Mouse (Mus musculus): ENCODE data around the gene Alk. TPM values are rescaled to one million over a fixed set of nuclear protein-coding genes. Genes with fewer than 3 reads are reported as not detected.

Alk gene
- polyA plus RNA-seq, 1 experiment = not detected

DNA sequence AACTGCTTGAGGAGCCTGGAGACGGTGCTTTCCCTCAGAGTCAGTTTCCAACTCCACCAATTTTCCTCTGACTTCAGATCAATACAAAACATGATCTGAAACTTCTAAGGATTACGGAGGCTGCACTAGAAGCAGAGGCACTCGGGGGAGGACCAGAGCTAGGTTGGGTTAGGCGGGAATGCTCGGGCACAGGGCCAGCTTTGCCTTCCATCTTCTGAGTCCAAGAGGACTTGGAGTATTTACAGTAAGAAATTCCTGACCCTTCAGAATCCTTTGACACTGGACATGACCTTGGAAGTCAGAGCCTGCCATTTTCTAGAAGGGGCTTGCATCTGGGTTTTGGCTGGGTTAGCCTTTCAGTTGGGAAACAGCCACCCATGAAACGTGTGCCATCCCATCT lies 536.3 kb downstream of the Alk start:
- no peaks in the 10 kb centered on the region; the same call in 1 of the 2 replicates for H3K27me3 ChIP-seq (ENCODE audit: control insufficient read depth, insufficient read depth, low read length, poor library complexity, severe bottlenecking)
- H3K9me3 ChIP-seq (replicated peaks; ENCODE audit: control insufficient read depth, insufficient read depth, low read length, poor library complexity, severe bottlenecking) = no peaks in the 10 kb centered on the region
- H3K27ac ChIP-seq (ENCODE audit: insufficient read depth, low read length) = no peak overlapping the region
- H3K4me3 ChIP-seq (ENCODE audit: low read depth, low read length) = no peak overlapping the region
- H3K36me3 ChIP-seq (ENCODE audit: control insufficient read depth, insufficient read depth, low read length, poor library complexity, severe bottlenecking) = no peaks in the 10 kb centered on the region
- H3K9ac ChIP-seq (ENCODE audit: low read depth, poor library complexity, severe bottlenecking) = no peak overlapping the region
- H3K4me1 ChIP-seq (ENCODE audit: control insufficient read depth, insufficient read depth, low read length) = no peaks in the 10 kb centered on the region
- no peak for TF ChIP-seq CTCF (IDR thresholded peaks at IDR 0.05; ENCODE audit: low read depth, low read length)
- TF ChIP-seq POLR2A (IDR thresholded peaks at IDR 0.05; ENCODE audit: insufficient read depth, low read length) = no peak
- TF ChIP-seq EP300 (IDR thresholded peaks at IDR 0.05; ENCODE audit: insufficient read depth, low read depth, low read length) = no peak

DNA sequence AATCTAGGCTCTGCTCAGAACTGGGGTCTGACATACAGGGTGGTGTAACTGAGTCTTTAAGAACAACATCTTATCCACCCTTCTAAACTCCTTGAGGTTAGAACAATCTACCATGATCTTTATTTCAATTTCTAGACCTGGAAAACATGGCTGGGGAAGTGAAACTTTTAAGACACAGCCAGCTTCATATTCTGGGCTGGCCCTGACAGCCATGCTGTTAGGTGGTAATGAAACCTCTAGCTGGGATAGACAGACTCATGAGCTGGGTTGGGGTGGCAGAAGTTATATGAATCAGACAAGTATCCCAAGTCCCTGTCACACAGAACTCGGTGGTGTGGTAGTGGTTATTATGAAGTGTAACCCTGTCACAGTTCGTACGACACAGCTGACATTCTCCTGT lies 541.4 kb downstream of the Alk start:
- no peaks in the 10 kb centered on the region for H3K27me3 ChIP-seq (ENCODE audit: control insufficient read depth, insufficient read depth, low read length, poor library complexity, severe bottlenecking)
- no peaks in the 10 kb centered on the region for H3K9me3 ChIP-seq (replicated peaks; ENCODE audit: control insufficient read depth, insufficient read depth, low read length, poor library complexity, severe bottlenecking)
- H3K4me1 ChIP-seq (ENCODE audit: control insufficient read depth, insufficient read depth, low read length) = no peaks in the 10 kb centered on the region
- H3K9ac ChIP-seq (ENCODE audit: low read depth, poor library complexity, severe bottlenecking) = no peak overlapping the region
- no peak overlapping the region for H3K27ac ChIP-seq (ENCODE audit: insufficient read depth, low read length)
- TF ChIP-seq EP300 (IDR thresholded peaks at IDR 0.05; ENCODE audit: insufficient read depth, low read depth, low read length) (no peak), POLR2A (IDR thresholded peaks at IDR 0.05; ENCODE audit: insufficient read depth, low read length) (no peak), CTCF (IDR thresholded peaks at IDR 0.05; ENCODE audit: low read depth, low read length) (no peak)
- no peaks in the 10 kb centered on the region for H3K36me3 ChIP-seq (ENCODE audit: control insufficient read depth, insufficient read depth, low read length, poor library complexity, severe bottlenecking)
- no peak overlapping the region for H3K4me3 ChIP-seq (ENCODE audit: low read depth, low read length)

DNA sequence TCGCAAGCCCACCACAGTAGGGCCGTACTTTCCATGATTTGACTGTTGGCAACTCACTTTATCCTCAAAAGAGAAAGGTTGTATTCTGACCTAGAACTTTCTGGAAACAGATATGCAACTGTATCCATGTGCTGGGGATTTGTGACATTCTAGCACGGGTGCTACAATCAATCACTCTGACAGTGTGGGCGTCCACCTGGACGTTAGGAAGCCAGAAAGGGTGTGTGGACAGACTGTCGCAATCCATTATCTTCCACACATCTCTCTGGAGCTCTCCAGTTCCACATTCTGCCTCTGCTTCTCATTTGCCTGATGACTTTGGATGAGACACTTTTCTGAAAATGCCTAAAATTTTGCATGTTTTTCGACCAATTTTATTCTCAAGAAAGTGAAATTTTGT lies 545.1 kb downstream of the Alk start:
- Histone ChIP-seq H3K27me3 (ENCODE audit: control insufficient read depth, insufficient read depth, low read length, poor library complexity, severe bottlenecking) (no peaks in the 10 kb centered on the region), H3K4me1 (ENCODE audit: control insufficient read depth, insufficient read depth, low read length) (no peaks in the 10 kb centered on the region), H3K27ac (ENCODE audit: insufficient read depth, low read length) (no peak overlapping the region), H3K9me3 (replicated peaks; ENCODE audit: control insufficient read depth, insufficient read depth, low read length, poor library complexity, severe bottlenecking) (no peaks in the 10 kb centered on the region), H3K9ac (ENCODE audit: low read depth, poor library complexity, severe bottlenecking) (no peak overlapping the region), H3K36me3 (ENCODE audit: control insufficient read depth, insufficient read depth, low read length, poor library complexity, severe bottlenecking) (no peaks in the 10 kb centered on the region), H3K4me3 (ENCODE audit: low read depth, low read length) (no peak overlapping the region)
- TF ChIP-seq CTCF (IDR thresholded peaks at IDR 0.05; ENCODE audit: low read depth, low read length) (no peak), POLR2A (IDR thresholded peaks at IDR 0.05; ENCODE audit: insufficient read depth, low read length) (no peak), EP300 (IDR thresholded peaks at IDR 0.05; ENCODE audit: insufficient read depth, low read depth, low read length) (no peak)

DNA sequence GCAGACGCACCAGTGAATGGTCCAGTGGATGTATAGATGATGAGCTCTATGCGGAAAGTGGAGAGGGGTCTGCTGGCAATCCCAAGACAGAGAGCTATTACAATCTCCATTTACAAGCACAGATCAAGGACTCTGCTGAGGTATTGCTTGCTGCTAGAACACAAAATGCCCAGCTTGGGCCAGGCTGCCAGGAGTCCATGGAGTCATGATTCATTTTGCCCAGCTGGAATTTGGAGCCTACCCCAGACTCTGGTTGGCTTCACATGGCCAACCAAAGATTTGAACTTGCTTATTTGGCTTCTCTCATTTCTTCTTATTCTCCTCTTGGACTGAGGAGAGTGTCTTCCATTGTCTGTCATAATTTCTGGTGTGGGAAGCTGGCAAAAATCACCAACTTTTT lies 558.8 kb downstream of the Alk start:
- H3K4me1 ChIP-seq (ENCODE audit: control insufficient read depth, insufficient read depth, low read length) = no peaks in the 10 kb centered on the region
- no peak for TF ChIP-seq CTCF (IDR thresholded peaks at IDR 0.05; ENCODE audit: low read depth, low read length)
- TF ChIP-seq EP300 (IDR thresholded peaks at IDR 0.05; ENCODE audit: insufficient read depth, low read depth, low read length) = no peak
- TF ChIP-seq POLR2A (IDR thresholded peaks at IDR 0.05; ENCODE audit: insufficient read depth, low read length) = no peak
- H3K4me3 ChIP-seq (ENCODE audit: low read depth, low read length) = no peak overlapping the region
- H3K9ac ChIP-seq (ENCODE audit: low read depth, poor library complexity, severe bottlenecking) = no peak overlapping the region
- H3K36me3 ChIP-seq (ENCODE audit: control insufficient read depth, insufficient read depth, low read length, poor library complexity, severe bottlenecking) = no peaks in the 10 kb centered on the region
- H3K27me3 ChIP-seq (ENCODE audit: control insufficient read depth, insufficient read depth, low read length, poor library complexity, severe bottlenecking) = no peaks in the 10 kb centered on the region
- H3K27ac ChIP-seq (ENCODE audit: insufficient read depth, low read length) = no peak overlapping the region
- H3K9me3 ChIP-seq (replicated peaks; ENCODE audit: control insufficient read depth, insufficient read depth, low read length, poor library complexity, severe bottlenecking) = no peaks in the 10 kb centered on the region

DNA sequence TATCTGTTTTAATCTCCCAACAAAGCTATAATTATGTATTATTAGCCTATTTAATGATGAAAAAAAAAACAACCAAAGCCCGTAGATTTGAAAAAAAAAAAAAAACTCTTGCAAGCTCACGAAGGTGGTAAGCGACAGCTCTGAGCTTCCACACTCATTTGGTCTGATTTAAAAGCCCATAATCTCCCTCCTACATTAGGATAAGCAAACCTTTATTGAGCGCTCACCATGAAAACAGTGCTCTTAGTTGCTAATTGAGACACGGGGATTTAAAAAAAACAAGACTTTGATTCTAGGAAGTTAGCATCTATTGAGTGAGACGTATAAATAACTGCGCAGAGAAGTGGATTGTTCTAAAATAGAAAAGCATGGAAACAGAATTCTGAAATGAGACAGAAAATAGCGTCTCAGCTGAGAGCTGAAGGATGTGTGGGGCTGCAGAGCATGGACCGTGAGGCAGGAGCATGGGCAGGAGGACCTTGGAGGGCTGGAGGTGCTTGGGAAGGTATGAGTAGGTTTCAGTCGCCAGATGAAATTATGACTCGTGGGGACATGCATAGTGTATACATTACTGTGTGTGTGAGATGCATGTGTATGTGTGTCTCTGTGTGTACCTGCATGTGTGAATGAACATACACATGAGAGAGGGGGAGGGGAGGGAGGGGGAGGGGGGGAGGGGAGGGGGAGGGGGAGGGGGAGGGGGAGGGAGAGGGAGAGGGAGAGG lies 560.6 kb downstream of the Alk start:
- H3K9ac ChIP-seq (ENCODE audit: low read depth, poor library complexity, severe bottlenecking) = no peak overlapping the region
- H3K27me3 ChIP-seq (ENCODE audit: control insufficient read depth, insufficient read depth, low read length, poor library complexity, severe bottlenecking) = no peaks in the 10 kb centered on the region
- H3K9me3 ChIP-seq (replicated peaks; ENCODE audit: control insufficient read depth, insufficient read depth, low read length, poor library complexity, severe bottlenecking) = no peaks in the 10 kb centered on the region
- H3K4me3 ChIP-seq (ENCODE audit: low read depth, low read length) = no peak overlapping the region
- no peaks in the 10 kb centered on the region for H3K36me3 ChIP-seq (ENCODE audit: control insufficient read depth, insufficient read depth, low read length, poor library complexity, severe bottlenecking)
- TF ChIP-seq POLR2A (IDR thresholded peaks at IDR 0.05; ENCODE audit: insufficient read depth, low read length) = no peak
- TF ChIP-seq CTCF (IDR thresholded peaks at IDR 0.05; ENCODE audit: low read depth, low read length) = no peak
- no peak for TF ChIP-seq EP300 (IDR thresholded peaks at IDR 0.05; ENCODE audit: insufficient read depth, low read depth, low read length)
- no peak overlapping the region for H3K27ac ChIP-seq (ENCODE audit: insufficient read depth, low read length)
- no peaks in the 10 kb centered on the region for H3K4me1 ChIP-seq (ENCODE audit: control insufficient read depth, insufficient read depth, low read length)

DNA sequence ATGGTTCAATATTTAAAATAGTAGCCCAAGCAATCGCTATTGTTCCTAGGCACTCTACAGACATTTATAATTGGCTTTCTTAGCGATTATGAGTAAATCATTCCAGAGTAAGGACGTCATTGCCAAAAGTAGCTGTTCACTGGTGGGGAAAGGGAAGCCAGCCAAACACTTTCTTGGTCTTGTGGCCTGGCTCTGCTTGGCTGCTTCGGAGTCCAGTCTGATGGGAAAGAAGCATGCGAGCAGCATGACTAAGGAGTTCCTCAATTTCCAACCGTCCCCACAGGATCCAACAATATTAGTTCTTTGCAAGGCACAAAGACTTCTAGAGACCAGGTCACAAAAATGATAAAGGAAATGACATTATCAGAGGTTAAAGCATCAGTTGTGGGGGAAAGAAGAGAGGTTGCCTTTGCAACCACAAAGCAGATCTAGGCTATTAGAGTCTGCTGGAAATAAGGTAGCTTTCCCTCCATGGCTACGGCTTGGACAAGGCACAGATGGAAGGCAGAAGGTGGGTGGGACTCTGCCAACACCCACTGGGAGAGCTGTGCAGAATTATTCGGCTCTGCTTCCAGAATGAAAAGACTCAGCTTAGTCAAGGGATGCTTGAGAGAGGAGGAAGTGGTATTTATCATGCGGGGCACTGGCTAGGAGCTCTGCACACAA lies 561.3 kb downstream of the Alk start:
- H3K4me3 ChIP-seq (ENCODE audit: low read depth, low read length) = no peak overlapping the region
- no peaks in the 10 kb centered on the region for H3K36me3 ChIP-seq (ENCODE audit: control insufficient read depth, insufficient read depth, low read length, poor library complexity, severe bottlenecking)
- no peak overlapping the region for H3K27ac ChIP-seq (ENCODE audit: insufficient read depth, low read length)
- no peaks in the 10 kb centered on the region for H3K4me1 ChIP-seq (ENCODE audit: control insufficient read depth, insufficient read depth, low read length)
- TF ChIP-seq EP300 (IDR thresholded peaks at IDR 0.05; ENCODE audit: insufficient read depth, low read depth, low read length) (no peak), CTCF (IDR thresholded peaks at IDR 0.05; ENCODE audit: low read depth, low read length) (no peak), POLR2A (IDR thresholded peaks at IDR 0.05; ENCODE audit: insufficient read depth, low read length) (no peak)
- H3K9ac ChIP-seq (ENCODE audit: low read depth, poor library complexity, severe bottlenecking) = no peak overlapping the region
- H3K27me3 ChIP-seq (ENCODE audit: control insufficient read depth, insufficient read depth, low read length, poor library complexity, severe bottlenecking) = no peaks in the 10 kb centered on the region
- no peaks in the 10 kb centered on the region for H3K9me3 ChIP-seq (replicated peaks; ENCODE audit: control insufficient read depth, insufficient read depth, low read length, poor library complexity, severe bottlenecking)
